Mouse (Mus musculus) hematopoietic stem cell, adult 5-6 weeks (primary cell): ENCODE results near the gene Usp28. TPM values are rescaled to one million over a fixed set of nuclear protein-coding genes. Genes with fewer than 3 reads are reported as not detected.

Experiments used
- total RNA-seq: library from RNA; stranded (forward); fragments of 172-1452, 232-1000 nt; gene quantifications from 2 replicates; pipeline ENCODE4 v1.2.3, GENCODE M21; 2017

Gene Usp28
- total RNA-seq, 1 experiment from 2014 or later: 13.6 TPM

Other genes with a start within 250 kb of the Usp28 start
- gene Zbtb16, start 149.2 kb upstream of the Usp28 start, total RNA-seq: 3.3 and 3.7 TPM in 2 replicates
- not detected in 2 replicates for gene Htr3a, start 74.3 kb upstream of the Usp28 start, total RNA-seq
- not detected in 2 replicates for gene Htr3b, start 20.4 kb upstream of the Usp28 start, total RNA-seq
- gene Zw10, start 70.2 kb downstream of the Usp28 start, total RNA-seq: 33.0 and 33.4 TPM in 2 replicates
- not detected in 2 replicates for gene Tmprss5, start 95.9 kb downstream of the Usp28 start, total RNA-seq